Mouse (Mus musculus) Patski (cell line): ENCODE measurements at regions not wholly inside any gene's neighbourhood (a gene's known extent, or its start where the extent isn't known, plus 50 kb on each side); places are given as distances from the start of the nearest gene placed in this dataset.

Experiments
- ATAC-seq: fragments of 100-300 bp; one replicate; pipeline ENCODE4 v1.8.0; 2021
- CTCF ChIA-PET: fragments of 350-600 bp; sonication (Branson Sonifier 250); formaldehyde crosslinking; loops from one replicate; lab custom pipeline; 2022; ENCODE audit warnings: inconsistent platforms; lab: Charles Lee
- POLR2A ChIA-PET: fragments of 350-600 bp; sonication (Branson Sonifier 250); formaldehyde crosslinking; loops from one replicate; lab custom pipeline; 2022; ENCODE audit warnings: antibody characterized with exemption, inconsistent platforms; lab: Charles Lee
- DNase-seq: peaks from one replicate; pipeline ENCODE4 v3.0.0-alpha.2; 2011; ENCODE audit warnings: low read depth, low spot score
- H3K27me3 ChIP-seq: fragments of 371-371 bp; one replicate; pipeline ENCODE4 v1.5.1; 2021
- CTCF ChIP-seq: fragments of 100-300 bp; IDR thresholded peaks from one replicate; pipeline ENCODE4 v1.5.1; 2021
- in situ Hi-C: fragments of 300-500 bp; cut with MboI; formaldehyde crosslinking; loops from 3 replicates; pipeline ENCODE4 v1.11.1; 2018; ENCODE audit warnings: low pct_unique_long_range_greater_than_20kb, mixed read lengths

DNA sequence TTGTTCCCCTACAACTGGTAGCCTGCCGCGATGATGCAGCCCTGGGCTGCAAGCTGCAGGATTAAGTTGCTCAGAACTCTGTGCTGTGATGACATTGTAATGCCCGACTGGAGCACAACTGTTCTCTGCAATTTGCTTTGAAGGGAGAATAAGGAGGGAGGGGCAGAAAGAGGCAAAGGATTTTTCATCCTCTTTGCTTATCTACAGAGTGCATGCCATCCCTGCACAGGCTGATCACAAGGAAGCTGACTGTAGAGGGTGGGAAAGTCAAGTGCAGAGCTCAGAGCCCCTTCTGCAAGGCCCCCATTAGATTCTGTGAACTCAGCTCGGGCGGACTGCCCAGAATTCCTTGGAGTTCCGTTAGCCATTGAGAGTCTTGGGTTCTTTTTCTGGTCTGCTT, 174.8 kb downstream of the Gm19935 start:
- ATAC-seq: no peak
- no peak for TF ChIP-seq CTCF
- no peak for DNase-seq
- in situ Hi-C loops: no loop called here
- ChIA-PET CTCF (interaction anchor here (0.9 to 1.0 kb wide), 2 partner anchors 16 to 17 kb away, joined by 3 read pairs; no protein-coding TSS in a partner anchor), POLR2A (no interaction called here)
- peaks cover 39% of the 10 kb centered on the region for H3K27me3 ChIP-seq

DNA sequence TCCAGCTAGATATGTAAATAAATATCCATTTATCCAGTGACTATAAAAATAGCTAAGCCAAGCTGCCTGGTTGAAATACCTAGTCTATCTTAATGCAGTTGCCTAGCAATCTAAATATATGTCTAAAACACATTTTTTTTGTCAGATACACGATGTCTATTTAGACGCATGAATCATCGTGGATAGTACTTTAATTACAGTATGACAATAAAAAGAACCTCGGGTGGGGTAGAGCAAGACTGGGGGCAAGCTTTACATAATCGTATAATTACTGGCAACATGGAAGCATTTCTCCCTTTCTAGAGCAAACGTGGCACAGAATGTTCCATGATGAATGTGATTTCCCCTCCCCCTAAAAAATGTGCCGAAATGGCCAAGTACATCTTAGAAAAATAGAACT, 180.4 kb downstream of the Gm19935 start:
- DNase-seq (no peak), ATAC-seq (no peak)
- POLR2A ChIA-PET: no interaction called here
- no peak for TF ChIP-seq CTCF
- in situ Hi-C loops: no loop called here
- CTCF ChIA-PET: no interaction called here
- H3K27me3 ChIP-seq: peaks cover 19% of the 10 kb centered on the region

DNA sequence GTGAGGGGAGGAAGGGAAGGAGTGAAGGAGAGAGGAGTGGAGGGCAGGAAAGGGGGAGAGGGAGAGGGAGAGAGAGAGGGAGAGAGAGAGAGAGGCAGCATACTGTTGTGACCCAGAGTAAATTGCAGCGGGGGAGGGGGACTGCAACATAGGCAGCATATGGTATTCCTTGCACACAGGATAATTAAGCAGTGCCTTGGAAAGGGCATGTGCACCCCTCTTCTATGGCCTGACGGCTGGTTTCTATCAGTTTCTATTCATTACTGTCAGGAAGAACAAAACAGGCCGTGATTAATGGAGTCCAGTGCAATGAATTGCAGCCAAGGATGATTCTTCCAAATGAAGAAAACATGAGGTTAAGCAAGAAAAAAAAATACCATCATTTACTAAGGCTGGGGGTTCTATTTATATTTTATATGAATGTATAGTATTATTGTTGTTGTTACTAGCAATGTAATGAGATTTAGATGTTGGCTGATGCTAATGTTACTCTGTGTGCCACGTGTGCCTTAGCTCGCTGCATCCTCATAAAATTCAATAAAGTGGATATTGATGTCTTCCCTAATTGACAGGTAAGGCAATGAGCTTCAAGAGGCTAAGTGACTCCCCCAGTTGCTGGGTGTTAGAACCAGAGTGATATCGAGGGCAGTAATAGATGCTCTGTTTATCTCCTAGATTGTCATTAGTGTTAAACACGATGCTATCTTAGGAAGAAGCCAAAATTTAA, 181.3 kb downstream of the Gm19935 start:
- no peak for DNase-seq
- H3K27me3 ChIP-seq: peaks cover 14% of the 10 kb centered on the region
- CTCF ChIA-PET: no interaction called here
- in situ Hi-C loops: no loop called here
- POLR2A ChIA-PET: no interaction called here
- no peak for ATAC-seq
- TF ChIP-seq CTCF: no peak

DNA sequence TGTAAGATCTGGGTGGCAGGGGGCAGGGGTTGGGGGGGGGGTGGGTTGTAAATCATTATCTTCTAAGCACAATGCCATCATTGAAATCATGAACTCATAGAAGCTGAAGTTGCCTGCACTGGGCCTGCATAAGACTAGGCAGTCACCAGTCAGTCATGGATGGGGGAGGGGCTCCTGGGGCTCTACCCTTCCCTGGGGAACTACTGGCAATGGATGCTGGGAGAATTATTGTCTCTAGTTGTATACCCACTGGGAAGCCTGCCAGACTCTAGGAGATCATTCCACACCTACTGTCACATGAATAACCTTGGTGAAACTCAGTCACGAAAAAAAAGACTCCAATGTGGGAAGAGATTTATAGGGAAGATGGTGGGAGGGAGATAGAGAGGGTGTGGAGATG, 186.4 kb downstream of the Gm19935 start:
- POLR2A ChIA-PET: no interaction called here
- TF ChIP-seq CTCF: no peak
- ATAC-seq (no peak), DNase-seq (peak; percentile 6)
- CTCF ChIA-PET: no interaction called here
- in situ Hi-C loops: no loop called here
- peaks cover 3% of the 10 kb centered on the region for H3K27me3 ChIP-seq

DNA sequence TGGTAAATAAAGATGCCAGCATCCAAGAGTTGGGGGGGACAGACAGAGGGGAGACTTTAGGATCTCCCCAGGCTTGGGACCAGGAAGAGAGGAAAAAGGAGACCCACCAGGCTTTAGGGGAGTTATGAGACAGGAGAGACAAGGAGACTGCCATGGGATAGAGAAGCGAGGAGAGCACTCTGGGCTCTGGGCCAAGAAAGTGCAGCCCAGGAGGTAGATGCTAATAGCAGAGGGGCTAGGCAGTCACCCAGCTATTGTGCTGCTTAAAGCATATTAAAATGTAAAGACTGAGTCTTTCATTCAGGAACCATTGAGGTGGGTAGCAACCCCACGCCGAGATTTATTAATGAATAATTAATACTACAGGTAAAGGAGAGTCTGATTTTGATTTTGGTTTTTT, 208.8 kb downstream of the Gm19935 start:
- ATAC-seq (no peak), DNase-seq (no peak)
- POLR2A ChIA-PET: no interaction called here
- TF ChIP-seq CTCF: no peak
- CTCF ChIA-PET: no interaction called here
- in situ Hi-C loops: no loop called here
- H3K27me3 ChIP-seq: peaks cover 5% of the 10 kb centered on the region

DNA sequence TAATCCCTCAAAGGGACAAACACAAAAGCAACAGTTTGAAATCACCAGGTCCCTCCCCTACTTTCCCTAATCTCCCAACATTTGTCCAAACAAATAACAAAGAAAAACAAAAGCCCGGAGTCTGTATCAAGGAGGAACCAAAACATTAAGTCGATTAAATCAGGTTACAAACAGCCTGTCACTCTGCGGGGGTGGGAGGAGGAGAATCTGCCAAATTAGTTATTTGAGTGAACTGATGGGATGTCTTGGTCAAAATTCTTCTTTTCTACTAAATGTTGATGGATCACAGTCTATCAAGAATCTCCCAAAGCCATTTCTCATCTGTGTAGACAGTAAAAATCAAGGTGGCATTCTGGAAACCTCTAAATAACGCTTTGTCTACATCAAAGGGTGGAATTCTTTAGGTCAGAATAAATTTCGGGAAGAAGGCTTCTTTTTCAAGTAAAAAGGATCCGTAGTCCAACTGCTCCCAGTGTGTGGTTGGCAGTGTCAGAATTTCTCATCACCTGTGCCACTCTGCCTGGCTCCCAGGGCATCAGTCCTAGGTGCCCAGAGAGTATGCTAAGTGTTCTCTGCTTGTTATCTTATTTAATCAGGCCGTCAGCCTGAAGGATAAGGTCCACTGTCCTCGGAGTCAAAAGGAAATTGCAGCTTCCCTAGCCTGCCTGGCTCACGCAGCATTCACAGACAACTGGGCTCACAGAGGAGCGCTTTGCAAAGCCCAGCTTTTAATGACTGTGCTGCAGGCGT, 216.1 kb downstream of the Gm19935 start:
- no peak for TF ChIP-seq CTCF
- DNase-seq (no peak), ATAC-seq (no peak)
- peaks cover 32% of the 10 kb centered on the region for H3K27me3 ChIP-seq
- ChIA-PET POLR2A (no interaction called here), CTCF (no interaction called here)
- in situ Hi-C loops: no loop called here

DNA sequence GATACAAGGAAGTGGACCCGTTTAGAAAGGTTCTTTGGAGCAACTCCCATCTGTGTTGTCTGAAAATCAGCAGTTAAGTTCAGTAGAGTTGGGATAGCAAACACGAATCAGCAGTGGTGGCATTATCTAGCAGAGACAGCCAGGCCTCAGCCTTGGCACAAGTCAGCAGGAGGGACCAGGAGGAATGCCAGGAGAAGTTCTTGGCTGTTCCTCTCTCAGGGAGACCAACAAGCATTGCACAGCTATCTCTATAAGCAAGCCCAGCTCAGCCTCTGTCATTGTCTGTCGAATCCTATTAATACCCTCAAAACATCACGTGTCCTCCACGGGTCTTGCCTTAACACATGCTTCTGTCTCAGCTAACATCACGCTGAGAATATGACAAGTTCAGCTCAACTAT, 219.8 kb downstream of the Gm19935 start:
- ATAC-seq (no peak), DNase-seq (no peak)
- H3K27me3 ChIP-seq: peaks cover 30% of the 10 kb centered on the region
- ChIA-PET CTCF (no interaction called here), POLR2A (no interaction called here)
- in situ Hi-C loops: no loop called here
- no peak for TF ChIP-seq CTCF

DNA sequence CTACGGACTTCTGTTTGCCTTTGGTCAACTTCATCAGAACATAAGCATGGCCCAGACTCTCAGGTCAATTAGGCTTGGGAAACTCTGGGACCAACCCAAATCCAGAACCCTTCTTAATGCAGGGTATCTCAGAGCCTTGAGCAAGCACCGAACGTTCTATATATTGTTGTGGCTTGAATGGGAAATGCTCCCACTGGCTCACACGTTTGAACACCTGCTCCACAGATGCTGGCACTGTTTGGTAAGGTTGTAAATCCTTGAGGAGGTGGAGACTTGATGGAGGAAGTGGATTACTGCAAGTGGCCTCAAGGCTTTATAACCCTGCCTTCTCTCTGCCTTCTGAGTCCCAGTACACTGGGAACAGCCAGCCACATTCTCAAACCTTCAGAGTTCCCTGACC, 231.3 kb upstream of the Tox3 start:
- no peak for ATAC-seq
- CTCF ChIA-PET: no interaction called here
- H3K27me3 ChIP-seq: no peaks in the 10 kb centered on the region
- no peak for DNase-seq
- POLR2A ChIA-PET: no interaction called here
- no peak for TF ChIP-seq CTCF
- in situ Hi-C loops: no loop called here

DNA sequence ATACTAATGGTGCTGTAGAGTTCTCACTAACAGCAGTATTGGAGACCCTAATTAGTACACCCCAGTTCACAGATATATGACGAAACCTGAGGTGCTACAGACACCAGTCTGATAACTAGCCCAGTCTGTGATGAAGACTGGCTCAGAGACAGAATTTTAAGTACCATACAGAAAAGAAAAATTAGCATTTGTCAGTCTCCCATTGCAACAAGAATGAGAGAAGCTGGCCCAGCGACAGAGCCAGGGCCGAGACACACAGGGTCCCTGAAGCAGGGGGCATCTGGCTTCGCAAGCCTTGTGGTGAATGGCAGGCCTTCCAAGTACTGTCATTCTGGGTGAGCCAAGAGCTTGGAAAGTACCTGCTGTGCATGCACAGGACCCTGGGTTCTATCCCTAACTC, 228.8 kb upstream of the Tox3 start:
- DNase-seq (no peak), ATAC-seq (no peak)
- ChIA-PET CTCF (no interaction called here), POLR2A (no interaction called here)
- no peaks in the 10 kb centered on the region for H3K27me3 ChIP-seq
- TF ChIP-seq CTCF: no peak
- in situ Hi-C loops: no loop called here

DNA sequence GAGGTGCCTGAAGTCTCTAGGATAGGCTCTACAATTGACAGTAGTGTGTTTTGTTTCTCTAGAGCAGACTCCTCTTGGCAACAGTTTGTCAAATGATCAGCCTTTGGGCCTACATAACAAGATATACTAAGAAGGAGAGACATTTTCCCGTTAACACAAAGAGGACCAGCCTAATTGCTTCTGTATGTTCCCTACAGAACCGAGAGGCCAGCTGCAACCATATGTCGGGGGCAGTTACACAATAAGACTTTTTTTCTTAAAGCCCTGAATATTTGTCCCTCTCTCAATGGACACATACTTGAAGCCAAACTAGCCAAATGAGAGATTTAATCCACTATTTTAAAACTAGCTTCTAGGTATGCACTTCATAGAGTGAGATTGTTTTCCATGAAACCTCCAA, 226.5 kb upstream of the Tox3 start:
- DNase-seq (no peak), ATAC-seq (no peak)
- POLR2A ChIA-PET: no interaction called here
- no peak for TF ChIP-seq CTCF
- CTCF ChIA-PET: no interaction called here
- in situ Hi-C loops: no loop called here
- H3K27me3 ChIP-seq: no peaks in the 10 kb centered on the region

DNA sequence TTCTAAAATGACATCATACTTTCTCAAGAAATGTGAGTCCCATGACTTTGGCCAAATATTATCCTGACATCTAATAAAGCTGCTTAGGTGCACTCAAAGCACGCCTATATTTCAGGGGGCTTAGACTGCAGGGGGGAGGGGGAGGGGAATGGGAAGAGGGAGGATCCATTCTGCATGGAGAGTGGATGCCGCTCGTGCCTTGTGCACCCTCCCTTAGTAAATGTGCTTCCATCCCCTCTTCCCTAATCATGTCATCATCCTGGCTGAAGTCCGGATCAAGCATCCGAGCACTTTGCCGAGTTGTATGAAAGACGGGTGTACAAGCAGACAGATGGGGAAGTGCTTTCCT, 207.9 kb upstream of the Tox3 start:
- no peak for TF ChIP-seq CTCF
- ATAC-seq (no peak), DNase-seq (no peak)
- ChIA-PET CTCF (no interaction called here), POLR2A (interaction anchor here (0.6 to 0.7 kb wide), 2 partner anchors 101 to 102 kb away, joined by 3 to 5 read pairs; no protein-coding TSS in a partner anchor)
- H3K27me3 ChIP-seq: no peaks in the 10 kb centered on the region
- in situ Hi-C loops: no loop called here
